Mouse (Mus musculus): Measurements from ENCODE around the gene Ptprh.
A peak's percentile ranks its signal among the peaks of the same experiment; 100 is the strongest.

Gene Ptprh

DNA sequence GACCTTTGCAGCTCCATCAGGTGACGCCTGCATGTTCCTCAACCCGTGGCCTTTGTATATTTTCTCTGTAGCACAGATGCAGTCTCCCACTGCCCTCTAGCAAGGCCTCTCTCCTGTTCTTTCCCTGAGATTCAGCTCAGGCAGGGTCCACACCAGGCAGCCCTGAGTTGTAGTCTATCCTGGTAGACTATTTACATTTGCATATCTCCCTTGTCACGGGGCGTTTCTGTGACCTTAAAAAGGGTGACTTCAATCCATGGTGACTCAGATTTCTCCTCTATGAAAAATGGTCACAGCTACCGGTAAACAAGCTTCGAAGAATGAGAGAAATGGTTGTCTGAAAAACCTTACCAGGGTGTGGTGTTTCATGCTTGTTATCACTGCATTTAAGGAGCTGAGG, at the start of gene Ptprh:
Gene Ptprh, minus strand, starts transcription at position 169 of the 400 bp plus-strand sequence.
- DNase-seq (ENCODE audit: low spot score): no peak

DNA sequence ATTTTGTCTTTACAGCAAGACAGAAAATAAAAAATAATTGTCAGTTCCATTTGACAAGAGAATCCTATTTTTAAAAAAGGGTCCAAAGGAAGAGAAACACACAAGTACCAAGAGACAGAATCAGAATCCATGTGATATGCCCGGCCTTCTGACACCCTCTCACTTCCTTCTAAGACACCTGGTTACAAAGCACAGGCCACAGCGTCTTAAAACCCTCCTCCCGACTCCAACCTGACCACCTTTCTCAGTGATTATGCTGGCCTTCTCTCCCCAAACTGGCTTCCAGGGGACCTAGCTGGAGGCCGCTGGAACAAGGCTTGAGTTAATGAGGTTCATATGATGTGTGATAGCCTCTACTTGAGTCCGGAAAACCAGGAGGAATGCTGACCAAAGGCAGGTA, 49.5 kb upstream of the Ptprh start:
- DNase-seq (ENCODE audit: low spot score): no peak

DNA sequence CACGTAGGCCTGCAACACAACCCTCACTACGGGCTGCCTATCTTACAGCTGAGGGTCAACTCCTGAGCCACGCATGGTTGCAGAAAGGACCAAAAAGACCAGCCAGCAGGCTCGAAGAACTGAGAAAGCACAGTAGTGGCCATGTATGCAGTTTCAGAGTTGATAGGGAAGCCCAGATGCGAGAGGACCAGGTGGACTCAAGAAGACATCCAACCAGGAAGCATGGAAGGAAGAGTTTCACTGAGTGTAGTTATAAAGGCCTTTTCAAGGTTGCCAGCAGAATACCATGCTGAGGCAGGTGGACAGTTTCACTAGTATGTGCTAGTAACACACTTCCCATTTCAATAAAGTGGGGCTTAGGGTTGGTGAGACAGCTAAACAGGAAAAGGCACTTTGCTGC, 48.9 kb upstream of the Ptprh start:
- no peak for DNase-seq (ENCODE audit: low spot score)

DNA sequence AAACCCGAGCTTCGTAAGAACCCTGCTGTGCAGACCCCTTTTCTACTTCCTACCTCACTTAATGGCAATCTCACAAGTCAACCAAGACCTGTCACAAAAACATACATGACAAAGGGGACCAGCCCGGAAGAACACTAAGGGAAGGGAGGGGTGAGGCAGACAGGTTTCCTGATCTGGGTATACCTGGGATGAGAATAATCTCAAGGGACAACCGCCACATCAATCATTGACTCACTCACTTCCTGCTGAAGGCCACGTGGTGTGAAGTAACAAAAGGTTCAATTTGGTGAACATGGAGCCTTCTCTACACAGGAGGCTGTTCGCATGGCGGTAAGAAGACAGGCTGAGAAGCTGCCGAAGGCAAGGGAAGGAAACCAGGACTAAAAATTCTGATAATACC, 47.7 kb upstream of the Ptprh start:
- no peak for DNase-seq (ENCODE audit: low spot score)

DNA sequence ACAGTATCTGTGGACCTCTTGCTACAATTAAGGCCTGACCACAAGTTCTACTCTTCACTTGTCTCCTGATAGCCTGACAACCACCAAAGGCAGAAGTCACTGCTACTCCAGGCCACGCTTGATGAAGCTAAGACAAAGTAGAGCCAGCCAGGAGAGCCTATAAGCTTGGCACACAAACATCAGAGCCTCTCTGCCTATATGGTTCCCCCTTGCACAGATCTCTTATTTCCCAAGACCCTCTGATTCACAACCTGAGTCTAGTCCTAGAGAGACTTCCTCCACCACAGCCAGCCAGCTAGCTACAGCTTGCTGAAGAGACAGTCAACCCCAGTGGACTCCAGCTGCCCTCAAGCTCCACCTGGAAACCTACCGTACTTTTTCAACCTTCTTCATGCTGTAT, 44.2 kb upstream of the Ptprh start:
- no peak for DNase-seq (ENCODE audit: low spot score)

DNA sequence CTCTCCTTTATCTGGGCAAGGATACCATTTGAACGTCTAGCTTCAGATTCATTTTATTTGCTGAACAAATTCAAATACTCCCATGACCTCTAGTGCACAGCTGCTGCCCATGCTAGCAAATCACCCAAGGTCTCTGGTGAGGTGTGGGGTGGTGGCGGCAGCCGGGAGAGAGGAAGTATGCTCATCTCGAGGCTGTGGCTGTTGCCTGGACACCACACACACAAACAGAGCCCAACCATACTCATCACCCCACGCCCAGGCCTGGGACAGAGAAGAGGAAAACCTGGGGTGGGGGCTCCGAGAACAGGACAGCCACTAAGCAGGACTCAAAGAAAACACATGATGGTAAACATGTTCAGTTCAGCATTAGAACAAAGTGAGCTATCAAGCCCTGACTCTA, 43.5 kb upstream of the Ptprh start:
- DNase-seq (ENCODE audit: low spot score): no peak

DNA sequence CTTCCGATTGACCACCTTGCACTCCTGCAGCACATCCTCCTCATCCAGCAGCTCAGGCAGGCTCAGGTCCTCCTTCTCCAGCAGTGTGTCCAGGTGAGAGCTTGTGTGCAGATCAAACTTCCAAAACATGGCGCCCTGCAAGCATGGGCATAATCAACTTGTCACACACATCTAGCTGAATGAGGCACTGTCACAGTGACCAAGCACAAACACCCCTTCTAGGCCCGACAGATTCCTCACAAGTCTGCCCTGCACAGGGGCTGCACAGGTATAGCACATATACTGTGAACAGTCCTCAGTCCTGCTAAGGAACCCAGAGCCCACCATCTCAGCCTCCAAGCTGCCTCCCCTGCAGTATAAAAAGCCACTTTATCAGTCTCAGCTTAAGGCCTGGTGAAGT, 43.0 kb upstream of the Ptprh start:
- DNase-seq (ENCODE audit: low spot score): no peak

DNA sequence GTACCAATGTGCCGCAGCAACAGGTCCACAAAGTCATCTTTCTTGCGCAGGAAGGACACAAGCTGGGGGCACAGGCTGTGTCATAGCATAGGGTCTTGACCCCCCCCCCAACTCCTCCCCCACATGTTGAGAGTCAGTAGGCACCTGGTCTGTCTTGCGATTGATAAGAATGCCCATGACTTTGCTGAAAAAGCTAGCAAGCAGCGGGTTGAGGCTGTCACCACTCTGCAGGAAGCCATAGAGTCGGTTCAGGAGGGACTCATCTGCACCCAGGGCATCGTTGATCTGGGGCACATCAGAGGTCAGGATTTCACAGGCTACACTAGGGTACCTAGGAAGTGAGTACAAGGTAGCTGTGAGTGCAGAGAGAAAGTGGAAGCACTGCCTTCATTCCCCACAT, 39.4 kb upstream of the Ptprh start:
- no peak for DNase-seq (ENCODE audit: low spot score)

DNA sequence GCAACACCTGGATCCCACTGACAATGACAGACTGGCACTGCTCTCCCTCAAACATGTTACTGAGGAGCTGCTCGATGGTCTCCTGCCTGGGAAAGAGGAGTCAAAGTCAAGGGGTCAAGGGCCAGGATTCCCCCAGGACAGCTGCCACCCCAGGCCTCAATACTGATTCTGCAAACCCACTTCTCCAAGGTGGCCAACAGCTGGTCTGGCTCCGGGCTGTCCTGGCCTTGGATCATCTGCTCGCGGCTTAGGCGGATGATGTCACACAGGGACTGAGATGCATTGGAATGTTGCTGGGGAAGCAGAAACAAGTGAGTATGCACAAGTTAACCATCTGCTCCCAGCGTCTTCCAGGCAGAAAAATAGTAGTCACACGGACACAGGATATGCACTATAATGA, 38.1 kb upstream of the Ptprh start:
- DNase-seq (ENCODE audit: low spot score): no peak

DNA sequence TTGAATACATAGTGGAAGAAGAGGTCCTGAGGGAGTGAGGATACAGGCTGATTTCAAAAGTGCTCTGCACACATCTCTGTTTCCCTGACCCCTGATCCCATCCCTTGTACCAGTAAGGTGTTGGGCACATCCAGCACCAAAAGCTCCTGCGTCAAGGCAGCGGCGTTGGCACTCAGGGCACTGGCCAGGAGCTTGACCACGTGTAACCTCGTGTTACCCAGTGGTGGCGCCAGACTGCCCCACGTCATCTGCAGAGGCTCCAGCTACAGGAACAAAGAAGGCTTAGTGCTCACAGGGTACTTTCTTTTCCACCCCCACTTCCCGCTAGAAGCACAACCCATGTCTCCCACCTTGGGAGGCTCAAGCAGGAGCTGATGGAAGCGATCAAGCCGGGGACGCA, 37.3 kb upstream of the Ptprh start:
- no peak for DNase-seq (ENCODE audit: low spot score)

DNA sequence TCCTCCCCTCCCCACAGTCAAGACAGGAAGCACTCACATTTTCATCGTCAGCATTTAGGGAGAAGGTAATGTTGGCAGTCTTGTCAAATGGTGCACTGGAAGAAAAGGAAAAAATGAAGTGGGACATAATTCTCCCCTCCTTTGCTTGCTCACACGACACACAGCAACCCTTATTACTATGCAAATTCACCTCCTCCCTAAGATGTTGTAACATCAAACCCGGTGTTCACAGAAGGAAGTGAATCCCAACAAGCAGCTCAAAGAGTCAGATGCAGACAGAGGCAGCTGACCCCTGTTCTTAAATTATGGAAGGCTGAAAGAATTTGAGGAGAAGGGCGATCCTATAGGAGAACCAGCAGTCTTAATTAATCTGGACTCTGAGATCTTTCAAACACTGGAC, 32.3 kb upstream of the Ptprh start:
- no peak for DNase-seq (ENCODE audit: low spot score)

DNA sequence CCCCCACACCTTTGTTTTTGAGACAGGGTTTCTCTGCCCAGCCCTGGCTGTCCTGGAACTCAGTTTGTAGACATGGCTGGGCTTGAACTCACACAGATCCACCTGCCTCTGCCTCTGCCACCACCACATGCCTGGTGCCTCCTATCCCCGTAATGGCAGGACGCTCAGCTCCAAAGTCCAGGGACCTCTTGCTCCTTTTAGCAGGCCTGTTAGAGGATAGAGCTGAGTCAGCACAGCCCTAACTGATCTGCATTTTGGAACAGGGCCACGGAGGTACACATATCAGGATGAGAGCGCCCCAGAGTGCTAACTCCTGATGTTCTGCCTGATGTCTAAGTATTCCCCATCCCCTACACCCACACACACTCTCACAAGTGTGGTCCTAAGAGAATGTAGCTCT, 27.2 kb upstream of the Ptprh start, which contains the start of gene Tmem86b:
Gene Tmem86b, minus strand, starts transcription at position 392 of the 400 bp plus-strand sequence.
- no peak for DNase-seq (ENCODE audit: low spot score)

DNA sequence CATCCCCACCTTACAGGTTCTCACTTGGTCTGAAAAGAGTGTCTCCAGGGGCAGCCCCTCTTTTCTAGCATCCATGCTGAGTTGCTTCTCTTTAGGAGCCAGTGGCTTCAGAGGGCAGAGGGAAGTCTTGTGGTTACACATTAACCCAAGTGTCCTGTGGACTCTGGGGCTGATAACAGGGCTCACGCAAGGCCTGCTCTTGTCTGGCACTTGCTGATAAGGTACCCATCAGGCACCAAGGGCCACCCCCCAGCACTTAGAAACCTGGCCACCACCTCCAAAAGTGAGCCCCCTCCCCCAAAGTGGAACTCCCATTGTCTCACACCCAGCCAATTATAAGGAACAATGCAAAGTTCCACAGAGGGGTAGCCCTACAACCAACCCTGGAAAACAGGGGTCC, 26.4 kb upstream of the Ptprh start:
- no peak for DNase-seq (ENCODE audit: low spot score)

DNA sequence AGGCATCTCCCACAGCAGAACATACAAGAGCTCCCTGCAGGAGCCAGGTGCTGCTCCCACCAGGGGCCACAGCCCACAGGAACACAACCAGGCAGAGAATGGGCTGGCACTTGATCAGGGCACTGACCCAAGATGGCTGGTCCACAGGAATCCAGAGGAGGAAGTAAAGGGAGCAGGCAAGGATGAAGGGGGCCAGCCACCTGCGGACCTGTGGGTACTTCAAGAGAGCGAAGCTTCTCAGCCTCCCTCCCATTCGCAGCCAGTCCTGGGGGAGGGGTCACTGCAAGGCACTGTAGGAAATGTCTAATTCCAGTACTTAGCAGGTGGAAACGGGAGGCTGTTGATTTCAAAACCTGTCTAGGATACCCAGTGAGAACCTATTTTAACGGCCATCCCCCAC, 25.7 kb upstream of the Ptprh start:
- DNase-seq (ENCODE audit: low spot score): no peak

DNA sequence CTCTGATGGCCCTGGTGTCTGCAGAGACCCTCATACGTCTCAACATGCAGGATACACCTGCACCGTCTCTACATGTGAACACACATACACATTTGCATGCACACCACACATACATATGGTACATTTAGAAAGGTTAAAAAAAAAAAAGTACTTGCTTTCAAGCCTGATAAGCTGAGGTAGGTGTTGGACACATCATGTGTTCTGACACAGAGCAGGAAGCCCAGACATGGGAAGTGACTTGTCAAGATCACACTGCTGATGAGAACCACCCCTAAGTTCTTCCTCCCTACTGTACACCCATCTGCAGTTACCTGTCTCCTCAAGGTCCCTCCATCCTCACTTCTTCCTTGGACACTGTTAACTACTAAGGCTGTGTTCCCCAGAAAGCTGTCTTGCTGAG, 22.1 kb upstream of the Ptprh start:
- no peak for DNase-seq (ENCODE audit: low spot score)

DNA sequence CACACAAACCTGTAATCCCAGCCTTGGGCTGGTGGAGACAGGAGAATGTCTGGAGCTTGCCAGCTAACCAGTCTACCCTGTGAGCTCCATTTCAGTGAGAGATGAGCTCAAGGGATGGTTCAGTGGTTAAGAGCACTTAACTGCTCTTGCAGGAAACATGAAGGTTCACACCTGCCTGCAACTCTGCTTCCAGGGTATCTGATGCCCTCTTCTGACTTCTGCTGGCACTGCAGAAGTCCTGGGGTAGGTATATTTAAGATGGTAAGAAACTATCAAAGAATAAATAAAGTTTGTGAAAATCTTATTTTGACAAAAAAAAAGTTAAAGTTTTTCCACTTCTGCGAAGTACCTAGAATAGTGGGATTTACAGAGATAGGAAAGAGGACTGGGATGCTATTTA, 20.5 kb upstream of the Ptprh start:
- DNase-seq (ENCODE audit: low spot score): no peak

DNA sequence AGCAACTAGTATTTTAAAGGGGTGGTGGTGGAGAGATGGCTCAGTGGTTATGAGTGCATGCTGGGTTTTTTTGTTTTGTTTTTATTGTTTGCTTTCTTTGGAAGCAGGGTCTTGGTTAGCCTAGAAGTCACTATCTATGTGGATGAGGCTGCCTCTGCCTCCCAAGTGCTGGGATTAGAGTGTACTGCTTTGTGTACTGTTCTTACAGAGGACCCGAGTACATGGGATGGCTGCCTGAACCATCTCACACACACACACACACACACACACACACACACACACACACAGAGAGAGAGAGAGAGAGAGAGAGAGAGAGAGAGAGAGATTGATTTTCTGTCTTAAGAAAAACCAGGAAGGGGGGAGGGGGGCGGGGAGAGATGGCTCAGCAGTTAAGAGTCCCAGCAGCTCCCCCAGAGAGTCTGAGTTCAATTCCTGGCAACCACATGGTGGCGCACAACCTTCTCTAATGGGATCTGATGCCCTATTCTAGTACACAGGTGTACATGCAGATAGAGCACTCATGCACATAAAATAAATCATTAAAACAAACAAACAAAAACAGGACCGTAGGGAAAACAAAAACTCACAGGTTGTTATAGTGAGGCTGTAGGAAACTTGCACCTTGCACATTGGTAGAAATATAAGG, 19.8 kb upstream of the Ptprh start:
- peak; percentile 77 for DNase-seq (ENCODE audit: low spot score)

DNA sequence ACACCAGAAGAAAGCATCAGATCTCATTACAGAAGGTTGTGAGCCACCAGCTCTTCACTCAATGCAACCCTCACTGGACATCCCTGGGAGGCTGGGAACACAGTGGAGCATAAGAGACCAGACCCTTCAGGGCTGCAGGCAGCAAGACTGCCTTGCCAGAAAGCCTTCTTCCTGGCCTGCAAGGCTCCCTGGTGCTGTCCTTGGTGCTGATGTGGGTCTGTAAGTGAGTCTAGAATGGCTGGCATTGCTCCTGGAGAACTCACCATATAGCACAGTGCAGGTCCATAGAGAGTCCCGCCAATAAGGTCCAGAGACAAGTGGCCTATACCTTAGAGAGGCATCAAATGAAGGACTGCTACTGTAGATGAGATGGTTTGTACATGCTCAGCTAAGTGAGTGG, 16.1 kb upstream of the Ptprh start:
- DNase-seq (ENCODE audit: low spot score): peak; percentile 38

DNA sequence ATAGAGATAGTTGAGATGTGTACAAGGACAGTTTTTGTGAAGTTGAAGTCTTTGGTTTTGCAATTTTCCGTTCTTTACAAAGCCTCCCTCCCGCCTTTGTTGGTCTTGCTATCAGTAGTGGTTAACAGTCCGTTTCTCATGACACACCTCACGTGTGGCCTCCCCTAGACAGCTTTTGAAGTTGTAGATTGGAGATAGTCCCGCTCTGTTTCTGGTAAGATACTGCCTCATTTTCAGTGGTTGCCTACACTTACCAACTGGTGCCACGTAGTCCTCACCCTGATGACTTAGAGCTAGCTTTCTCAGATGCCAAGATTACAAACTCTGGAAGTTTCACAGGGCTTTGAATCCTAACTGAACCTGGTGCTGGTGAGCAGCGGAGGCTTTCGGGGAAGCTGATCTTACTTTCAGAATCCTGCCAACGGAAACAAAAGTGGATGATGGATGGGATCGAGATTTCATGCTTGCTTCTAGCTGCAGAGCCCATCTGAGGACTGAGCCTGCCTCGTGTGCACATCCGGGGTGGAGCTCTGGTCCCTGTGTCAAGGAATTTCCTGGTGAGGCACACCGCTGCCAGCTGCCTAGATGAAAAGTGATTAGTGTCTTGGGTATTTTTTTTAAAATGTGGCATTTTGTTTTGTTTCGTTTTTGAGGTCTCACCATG, 10.0 kb upstream of the Ptprh start:
- no peak for DNase-seq (ENCODE audit: low spot score)

DNA sequence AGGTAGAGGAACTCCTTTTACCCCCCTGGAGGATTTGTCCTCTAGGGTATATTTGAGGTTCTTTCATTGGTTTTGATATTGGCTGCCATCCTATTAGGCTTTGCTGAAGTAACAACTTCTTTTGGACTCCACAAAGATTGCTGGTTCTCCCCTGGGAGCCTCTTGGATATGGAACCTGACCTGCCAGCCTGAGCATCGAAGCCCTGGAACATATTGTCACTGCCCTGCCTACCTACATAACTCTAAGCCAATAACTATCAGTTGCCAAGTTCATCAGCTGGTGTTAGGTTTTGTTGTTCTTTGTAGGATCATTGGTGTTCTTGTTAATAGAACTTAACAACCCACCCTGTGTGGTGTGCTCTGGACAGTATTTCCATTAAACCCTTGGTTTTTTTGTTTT, 9.1 kb upstream of the Ptprh start:
- no peak for DNase-seq (ENCODE audit: low spot score)

DNA sequence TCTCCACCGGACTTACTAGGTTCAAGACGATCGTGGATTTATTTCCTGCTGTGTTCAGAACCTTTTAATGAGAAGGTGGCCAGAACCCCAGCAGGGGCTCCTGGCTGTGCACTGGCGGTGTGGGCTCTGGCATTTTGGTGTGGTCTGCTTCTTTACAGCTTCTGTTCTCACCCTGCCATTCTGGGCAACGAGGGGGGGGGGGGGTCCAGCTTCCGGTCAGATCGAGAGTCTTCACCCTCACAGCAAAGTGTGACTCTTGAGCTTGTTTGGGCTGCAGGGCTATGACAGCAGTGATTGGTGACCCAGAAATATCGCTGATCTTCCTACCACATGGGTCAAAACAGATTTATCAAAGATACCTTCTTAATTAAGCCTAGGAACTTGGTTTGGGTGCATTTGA, 8.5 kb upstream of the Ptprh start:
- no peak for DNase-seq (ENCODE audit: low spot score)

DNA sequence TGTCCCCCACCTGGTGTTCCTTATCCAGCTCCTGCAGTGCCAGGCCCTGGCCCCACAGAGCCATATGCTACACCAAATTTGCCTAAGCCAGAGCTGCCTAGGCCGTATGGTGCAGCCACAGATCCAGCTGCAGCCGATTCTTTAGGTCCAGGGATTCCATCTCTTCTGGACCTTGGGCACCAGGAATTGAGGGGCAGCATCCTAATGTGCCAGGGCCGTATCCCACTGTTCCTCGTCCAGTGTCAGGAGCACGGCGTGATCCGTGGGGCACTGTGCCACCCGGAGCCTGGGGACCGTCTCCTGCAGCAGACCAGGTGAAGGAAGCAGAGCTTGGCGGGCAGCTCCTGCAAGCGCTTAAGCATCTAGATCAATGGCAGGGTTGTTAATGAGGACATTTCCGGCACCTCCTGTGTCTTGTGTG, 8.1 kb upstream of the Ptprh start:
- no peak for DNase-seq (ENCODE audit: low spot score)

DNA sequence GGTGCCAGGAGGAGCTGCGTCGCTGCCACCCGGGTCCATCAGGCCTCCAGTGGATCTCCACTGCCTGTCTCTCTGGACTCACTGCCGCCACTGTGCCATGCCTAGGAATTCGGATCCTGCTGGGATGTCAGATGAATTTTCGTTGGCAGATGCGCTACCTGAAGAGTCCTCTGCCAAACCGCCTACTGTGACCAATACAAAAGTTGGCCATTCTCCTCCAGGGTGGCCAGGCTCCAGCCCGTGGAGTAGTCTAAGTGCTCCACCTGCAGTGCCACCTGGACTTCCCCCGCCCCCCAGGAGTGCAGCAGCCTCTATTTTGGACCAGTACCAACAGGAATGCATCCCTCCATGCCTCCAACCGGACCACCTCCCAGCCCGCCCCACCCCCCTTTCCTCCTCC, 7.7 kb upstream of the Ptprh start:
- DNase-seq (ENCODE audit: low spot score): no peak

DNA sequence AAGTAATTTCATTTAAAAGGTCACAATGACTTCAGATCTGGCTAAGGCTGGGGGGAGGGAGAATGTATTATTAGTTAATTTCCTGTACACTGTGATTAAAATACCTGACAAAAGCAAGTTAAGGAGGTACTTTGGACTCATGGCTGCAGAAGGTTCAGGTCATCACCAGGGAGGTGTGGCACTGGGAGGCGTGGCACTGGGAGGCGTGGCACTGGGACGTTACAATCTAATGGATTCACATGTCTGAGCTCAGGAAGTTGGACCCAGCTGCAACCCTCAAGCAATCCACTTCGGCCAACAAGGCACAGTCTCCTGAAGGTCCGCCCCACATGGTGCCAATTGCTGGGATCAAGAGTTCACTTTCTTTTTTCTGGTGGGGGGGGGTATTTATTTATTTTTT, 4.2 kb upstream of the Ptprh start:
- DNase-seq (ENCODE audit: low spot score): no peak
